Mouse (Mus musculus) right cerebral cortex, adult 2 months (tissue): ENCODE measurements at regions not wholly inside any gene's neighbourhood (a gene's known extent, or its start where the extent isn't known, plus 50 kb on each side); places are given as distances from the start of the nearest gene placed in this dataset.

Experiments used
- DNase-seq, 2 experiments: peaks; one replicate each; pipeline ENCODE4 v3.0.0; 2021 to 2022; ENCODE audit warnings: low spot score in 2 of 2

DNA sequence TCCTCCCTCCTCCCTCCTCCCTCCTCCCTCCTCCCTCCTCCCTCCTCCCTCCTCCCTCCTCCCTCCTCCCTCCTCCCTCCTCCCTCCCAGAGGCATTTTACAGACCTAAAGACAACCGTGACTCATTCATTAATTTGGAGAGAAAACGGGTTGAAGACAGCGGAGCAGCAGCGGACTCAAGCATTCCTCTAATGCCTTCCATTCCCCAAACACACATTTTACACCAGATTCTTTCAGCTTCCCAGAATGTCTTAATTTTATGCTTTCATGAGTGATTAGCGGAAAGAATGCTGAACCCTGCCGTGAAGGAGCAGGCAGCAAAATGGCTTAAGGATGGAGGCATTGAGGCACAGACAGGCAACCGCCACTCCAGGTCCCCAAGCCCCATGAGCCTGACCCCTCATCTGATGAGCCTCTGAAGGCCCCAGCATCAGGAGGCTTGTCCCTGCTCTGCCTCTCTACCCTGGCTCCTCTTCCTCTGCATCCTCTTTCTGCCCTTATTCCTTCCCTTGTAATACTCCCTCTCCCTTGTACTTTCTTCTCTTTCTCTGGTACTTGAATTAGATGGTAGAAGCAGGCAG lies 192.5 kb downstream of the Cdc5l start:
- DNase-seq: no peak

DNA sequence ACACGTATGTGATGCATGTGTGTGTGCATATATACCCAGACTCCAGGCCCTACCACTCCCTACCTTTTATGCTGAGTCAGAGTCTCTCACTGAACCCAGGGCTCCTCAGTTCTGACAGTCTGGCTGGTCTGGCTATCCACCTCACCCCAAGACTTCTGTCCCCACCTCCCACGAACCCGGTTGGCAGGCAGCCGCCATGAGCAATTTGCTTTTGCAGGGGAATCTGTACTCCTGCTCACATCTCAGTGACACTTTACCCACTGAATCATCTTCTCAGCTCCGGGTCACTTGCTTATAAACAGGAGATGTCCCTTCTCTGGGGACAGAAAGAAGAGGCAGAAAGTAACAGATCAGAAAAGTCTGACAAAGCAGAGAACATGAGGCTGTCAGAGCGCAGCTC lies 193.0 kb downstream of the Cdc5l start:
- peak in 1 of 2 experiments; percentile 17 for DNase-seq

DNA sequence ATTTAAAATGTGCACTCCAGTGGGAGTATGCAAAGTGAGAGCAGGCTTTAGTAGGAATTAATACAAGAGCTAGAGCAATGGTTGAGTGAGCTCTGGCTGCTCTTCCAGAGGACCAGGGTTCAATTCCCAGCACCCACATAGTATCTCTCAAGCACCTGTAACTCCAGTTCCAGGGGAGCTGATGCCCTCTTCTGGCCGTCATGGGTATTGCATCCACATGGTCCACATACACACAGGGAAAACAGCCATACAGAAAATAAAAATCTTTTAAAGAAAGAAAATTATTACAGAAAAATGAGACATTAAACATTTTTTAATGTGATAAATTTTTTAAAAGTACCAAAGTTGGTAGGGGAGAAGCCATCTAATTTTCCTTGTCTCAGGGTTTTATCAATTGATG lies 196.3 kb downstream of the Cdc5l start:
- DNase-seq: no peak

DNA sequence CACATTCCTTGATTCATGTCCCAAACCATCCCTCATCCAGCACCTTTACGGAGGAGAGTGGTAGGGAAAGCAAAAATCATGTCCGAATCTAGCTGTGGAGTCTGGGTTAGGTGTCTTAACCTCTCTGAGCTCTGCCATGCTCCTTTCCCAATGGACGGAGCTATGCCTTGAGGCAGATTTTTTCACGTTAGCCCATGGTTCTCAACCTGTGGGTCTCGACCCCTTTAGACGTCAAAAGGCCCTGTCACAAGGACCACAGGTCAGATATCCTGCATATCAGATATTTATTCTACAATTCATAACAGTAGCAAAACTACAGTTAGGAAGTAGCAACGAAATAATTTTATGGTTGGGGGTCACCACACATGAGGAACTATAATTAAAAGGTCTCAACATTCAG lies 198.1 kb downstream of the Cdc5l start:
- DNase-seq: no peak

DNA sequence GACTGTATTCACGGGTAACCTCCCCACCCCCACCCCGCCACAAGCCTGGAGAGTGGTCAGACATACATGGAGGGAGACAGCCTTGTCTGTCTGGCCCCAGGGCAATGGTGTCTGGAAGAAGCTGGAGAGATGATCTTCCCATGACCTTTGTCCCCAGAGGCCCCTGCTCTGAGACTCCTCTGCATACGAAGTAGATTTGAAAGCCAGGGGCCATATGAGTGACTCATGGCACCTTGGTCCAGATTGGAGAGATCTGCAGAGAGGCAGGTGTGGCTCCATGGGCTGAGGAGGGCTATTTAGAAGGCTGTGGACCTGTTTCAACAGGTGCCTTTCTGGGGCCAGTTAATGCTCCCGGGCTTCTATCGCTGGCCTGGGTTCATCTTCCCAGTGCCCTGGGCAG lies 200.7 kb downstream of the Cdc5l start:
- no peak for DNase-seq

DNA sequence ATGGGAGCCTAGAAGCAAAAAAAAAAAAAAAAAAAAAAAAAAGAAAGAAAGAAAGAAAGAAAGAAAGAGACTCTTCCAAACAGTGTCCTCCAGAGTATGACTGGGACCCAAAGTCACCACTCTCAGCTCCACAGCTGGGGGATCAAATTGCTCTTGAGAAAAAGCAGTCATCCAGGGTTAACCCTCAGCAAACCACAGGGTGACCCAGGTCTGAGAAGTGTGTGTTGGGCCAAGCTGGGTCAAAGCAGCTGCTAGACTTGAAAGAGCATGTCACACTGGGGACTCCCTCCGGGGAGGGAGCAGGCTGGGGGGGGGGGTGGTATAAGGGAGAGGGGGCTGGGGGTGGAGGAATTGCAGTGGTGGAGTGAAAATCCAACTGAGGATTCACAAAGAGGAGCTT lies 206.3 kb downstream of the Cdc5l start:
- no peak for DNase-seq

DNA sequence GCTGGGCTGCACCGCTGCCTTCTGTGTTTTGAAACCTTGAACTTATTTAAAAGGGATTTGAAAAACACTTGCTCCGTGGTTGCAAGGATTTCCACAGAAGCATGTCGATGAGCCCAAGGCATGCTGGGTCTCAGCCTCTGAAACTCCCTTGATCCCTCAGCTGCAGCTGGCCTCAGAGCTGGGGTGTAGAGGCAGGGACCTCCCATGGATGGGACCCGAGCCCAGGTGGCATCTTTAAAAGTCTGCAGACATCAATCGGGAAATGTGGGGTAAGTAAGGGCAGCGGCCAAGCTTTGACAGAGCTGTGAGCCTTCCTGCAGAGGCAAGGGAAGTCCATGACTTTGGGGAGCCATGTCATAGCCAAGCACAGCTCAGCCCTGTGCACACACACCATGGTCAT lies 207.1 kb downstream of the Cdc5l start:
- DNase-seq: no peak

DNA sequence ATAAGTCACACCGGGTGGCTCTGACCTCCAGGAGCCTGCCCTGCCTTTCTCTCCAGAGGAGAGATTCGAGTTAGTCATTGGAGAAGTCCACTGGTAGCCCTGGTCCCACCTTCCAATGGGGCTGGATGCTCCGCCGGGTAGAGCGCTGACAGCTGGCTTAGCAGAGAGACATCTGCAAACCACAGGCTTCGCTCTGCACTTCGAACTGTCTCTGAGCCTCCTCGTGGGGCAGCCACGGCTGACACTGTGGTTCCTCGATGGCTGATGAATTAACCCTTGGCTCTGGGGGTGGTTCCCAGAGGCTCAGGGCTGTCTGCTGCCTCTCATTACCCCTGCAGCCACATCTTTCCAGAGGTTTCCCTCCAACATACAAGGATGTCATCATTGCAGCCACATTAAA lies 211.9 kb downstream of the Cdc5l start:
- no peak for DNase-seq

DNA sequence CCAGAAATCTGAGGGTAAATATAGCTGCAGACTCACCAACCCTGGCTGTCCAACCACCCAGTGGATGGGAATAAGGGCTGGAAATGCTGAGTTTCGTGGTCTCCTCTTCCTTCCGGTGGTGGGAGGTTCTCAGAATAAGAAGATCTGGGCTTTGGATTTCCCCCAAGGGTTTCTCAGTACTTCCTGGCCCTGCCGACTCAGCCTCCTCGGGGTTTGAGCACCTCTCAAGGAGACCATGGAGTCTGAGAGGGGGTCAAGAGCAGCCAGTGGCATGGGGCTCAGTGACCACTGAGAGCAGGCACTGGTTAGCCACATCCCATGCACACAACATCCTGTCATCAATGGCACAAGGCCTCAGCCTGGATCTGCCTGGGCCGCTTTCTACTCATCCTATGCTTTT lies 216.4 kb downstream of the Cdc5l start:
- no peak for DNase-seq

DNA sequence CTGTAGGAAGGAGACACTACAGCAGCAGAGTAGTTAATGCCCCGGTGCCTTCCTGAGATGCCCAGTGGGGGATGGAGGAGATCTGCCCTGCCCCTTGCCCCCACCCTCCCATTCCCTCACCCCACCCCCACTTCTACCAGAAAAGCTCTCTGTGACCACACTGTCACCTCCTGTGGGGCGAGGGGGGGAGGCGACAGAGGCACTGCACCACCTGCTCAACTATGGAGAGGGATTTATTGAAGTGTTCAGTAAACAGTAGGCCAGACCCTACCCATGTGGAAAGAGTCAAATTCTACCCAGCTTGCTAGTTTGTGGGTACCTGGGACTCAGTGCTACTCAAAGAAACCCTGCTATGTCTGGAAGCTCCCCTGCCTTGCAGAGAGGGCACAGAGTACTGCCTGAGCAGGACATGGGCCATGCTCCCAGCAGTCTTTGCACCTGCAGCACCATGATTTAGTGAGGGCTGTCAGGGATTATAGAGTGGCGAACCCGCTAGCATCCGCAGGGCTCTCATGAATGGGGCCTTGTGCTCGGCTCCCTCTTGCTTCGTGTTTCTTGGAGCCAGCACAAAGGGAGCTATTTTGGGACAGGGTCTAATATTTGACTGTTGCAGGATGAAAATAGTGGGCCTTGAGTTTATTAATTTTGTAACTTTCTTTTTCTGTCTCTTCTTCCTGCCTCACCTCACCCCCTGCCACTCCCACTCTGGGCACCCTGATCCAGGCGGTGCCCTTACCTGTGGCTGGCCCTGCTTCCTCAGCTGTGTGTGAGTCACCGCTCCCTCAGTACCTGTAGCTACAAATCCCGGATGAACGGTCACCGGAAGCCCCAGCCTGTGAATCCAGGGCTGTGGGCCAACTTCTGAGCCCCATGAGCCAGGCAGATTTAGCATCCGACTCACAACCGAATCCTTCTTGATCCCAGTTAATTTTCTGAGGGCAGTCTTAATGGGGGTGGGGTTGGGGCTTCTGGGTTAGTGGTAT lies 218.2 kb downstream of the Cdc5l start:
- no peak for DNase-seq

DNA sequence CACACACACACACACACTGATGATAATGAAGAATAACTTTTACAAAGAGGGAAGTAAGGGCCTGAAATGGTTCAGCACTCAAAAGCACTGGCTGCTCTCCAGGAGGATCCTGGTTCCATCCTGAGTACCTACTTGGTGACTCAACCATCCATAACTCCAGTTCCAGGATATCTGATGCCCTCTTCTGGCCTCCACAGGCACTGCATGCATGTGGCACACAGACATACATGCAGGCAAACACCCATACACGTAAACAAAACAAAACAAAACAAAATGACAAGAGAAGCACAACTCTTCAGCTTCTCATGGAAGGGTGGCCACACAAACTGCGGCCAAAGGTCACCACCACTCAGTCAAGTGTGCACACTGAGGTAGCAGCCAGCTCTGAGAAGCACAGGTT lies 222.6 kb downstream of the Cdc5l start:
- no peak for DNase-seq

DNA sequence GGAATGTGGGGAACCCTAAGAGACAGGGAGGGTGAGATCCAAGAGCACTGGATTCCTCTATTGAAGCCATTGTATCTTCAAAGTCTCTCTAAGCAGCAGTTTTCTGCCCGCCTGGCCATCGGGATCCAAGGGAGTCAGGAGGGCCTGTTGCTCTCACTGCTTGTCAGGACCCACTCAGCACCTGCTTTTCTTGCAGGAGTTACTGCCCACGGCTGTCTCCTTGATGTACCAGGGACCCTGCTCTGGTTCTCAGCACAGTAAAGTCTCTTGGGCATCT lies 224.2 kb downstream of the Cdc5l start:
- no peak for DNase-seq

DNA sequence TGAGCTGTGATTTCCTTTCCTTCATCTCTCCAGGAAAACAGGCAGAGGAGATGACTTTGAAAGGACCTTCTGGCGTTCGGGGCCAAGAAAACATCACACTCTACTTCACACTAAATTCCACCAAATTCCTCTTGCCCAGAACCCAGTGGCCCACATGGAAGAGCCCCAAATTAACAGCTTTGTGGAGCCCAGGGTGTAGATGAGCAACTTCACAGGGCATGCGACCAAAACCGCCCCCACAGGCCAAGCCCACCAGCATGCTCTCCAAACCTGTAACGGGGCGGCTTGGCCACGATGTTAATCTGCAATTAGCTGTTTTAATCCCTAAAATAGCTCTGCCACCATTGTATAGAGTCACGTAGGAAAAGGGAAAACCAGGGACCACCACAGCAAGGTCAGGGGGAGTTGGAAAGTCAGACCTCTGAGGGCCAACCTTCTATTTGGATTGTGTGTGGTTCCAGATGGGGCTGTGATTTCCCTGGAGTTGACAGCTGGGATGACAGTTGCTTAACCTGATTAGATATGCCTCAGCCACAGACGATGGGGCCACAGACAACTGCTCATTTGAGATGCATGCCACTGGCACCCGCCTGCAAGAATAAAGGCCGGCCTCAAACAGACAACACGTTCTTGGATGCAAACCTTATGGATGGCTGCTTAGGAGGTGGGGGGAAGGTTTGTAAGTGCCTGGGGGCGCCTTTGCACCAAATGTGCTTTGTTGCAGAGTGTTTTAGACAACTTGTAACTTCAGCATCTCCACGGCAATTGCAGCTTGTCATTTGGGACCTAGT lies 224.7 kb downstream of the Cdc5l start:
- DNase-seq: no peak

DNA sequence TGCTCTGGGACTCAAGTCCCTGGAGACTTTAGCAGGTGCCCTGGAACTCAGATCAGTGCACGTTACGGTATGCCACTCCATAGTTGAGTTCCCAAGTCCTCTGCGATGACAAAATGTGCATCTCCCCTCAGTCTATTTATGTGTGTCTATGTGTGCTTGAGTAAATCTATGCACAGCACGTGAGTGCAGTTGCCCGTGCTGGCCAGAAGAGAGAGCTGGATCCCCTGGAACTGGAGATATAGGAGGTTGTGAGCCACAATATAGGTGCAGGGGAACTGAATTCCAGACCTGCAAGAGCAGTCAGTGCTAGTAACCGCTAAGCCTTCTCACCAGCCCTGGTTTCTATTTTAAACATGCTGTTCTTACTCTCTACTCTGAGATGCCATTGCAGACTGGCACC lies 237.8 kb downstream of the Cdc5l start:
- DNase-seq: no peak

DNA sequence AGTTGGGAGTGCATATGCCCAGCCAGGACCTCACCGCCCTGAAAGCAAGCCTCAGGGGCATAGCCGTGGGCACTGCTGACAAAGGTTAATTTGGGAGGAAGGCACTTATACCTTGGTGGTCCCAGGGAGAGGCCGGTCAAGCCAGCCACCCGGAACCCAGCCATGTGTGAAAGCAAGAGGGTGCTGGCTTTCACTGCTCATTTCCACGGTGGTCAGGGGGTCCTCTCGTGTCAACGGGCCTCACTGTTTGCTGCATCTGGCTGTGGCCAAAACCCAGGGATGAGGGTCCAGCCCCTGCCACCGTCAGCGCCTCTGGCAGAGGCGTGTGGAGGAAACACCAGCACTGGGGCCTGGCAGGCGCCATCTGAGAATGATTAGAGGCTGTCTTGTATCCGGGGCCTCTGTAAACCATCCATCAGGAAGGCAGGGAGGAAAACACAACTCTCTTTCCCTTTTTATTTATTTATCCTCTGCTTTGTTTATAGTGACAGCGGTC lies 238.7 kb downstream of the Cdc5l start:
- DNase-seq: no peak

DNA sequence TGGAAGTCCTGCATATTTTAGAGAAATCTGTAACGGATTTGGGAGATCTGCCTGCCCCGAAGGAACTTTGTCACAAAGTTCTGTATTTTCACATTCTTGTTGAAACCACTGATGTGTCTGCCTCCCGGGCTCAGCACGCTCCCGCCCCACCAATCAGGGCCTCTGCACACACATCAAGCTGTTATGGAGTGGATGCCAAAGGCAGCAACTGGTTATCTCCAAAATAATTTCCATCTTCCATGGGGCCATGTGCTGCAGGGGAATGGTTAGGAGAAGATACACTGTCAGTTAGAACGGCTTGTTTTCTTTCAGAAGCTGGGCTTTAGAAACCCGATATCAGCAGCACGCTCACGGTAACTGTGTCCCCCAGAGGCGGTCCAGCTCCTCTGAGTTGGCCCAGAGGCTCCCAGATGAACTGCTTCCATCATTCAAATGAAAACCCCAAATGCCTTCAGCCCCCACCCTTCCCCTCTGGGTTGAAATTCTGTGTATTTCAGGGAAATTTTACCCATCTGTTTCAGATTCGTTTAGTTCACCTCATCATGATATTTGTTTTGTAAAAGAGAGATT lies 240.0 kb downstream of the Cdc5l start:
- DNase-seq: no peak

DNA sequence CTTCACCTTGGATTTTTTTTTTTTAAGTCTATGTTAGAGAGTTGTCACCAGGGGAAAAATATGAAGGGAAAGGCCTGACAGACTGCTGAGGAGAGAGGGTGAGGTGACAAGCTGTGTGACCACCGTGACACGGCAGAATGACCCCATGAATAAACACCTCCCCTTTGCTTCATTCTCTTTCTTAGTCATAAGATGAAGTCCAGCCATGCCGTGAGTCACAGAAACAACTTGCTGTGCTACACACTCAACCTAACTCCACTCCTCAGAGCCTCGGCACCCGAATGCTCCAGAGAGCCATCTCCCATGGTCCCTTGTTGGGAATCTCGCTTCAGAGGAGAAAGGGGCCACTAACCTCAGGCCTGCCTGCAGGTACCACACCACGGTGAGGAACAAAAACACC lies 246.1 kb downstream of the Cdc5l start:
- no peak for DNase-seq

DNA sequence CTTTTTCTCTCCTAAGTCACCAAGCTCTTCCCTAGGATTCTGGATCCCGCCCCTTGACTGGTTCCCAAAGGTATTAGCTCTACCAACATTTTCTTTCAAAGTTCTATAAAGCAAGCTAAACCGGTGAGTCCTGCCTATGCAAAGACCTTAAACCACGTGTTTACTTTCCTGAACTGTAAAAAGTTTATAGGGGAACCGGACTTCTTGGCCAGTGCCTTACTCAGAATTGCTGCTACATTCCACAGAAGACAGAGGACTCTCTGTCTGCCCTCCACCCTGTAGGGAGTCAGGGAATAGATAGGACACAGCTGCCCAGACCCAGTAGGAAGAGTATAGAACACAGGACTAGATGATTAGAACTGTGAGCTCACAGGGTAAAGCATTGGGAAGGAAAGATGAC lies 257.2 kb downstream of the Cdc5l start:
- no peak for DNase-seq

DNA sequence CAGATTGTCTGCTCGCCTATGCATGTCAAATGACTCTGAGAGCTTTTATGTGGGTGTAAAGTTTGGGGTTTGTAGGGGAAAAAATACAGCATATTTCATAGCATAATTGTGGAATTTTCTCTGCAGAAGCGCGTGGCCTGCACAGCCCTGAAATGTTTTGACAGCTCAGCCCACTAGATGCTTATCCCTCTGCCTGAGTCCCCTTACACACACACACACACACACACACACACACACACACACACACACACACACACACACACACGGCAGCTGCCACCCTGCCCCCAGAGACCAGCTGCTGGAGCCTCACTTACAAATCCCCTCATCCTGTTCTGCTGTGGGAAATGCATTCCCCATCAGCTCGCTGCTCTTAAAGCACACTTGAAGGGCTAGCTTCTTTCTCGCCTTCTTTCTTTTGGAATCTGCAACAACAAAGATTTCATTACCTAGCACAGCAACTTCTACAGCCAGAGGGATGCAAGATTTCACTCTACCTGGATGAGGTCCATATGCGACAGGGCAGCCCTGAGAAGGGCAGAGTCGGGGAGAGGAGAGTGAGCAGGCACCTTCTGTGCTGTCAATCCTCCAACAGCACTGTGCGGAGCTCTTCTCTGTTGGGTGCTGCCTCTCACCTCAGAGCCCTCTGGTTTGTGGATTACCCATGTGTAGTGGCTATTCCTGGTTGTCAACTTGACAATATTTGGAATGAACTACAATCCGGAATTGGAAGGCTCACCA lies 264.1 kb downstream of the Cdc5l start:
- peak; percentile 53 to 58 for DNase-seq
